Mouse (Mus musculus) olfactory bulb, adult 2 months (tissue): ENCODE results near the gene Nf1.

ENCODE experiments used
- CTCF ChIP-seq: fragments of 200-500 bp; IDR thresholded peaks from 2 replicates; pipeline ENCODE4 v1.5.1; 2012; ENCODE audit warnings: low read depth, mild to moderate bottlenecking, low read length, moderate library complexity; ENCODE audit not compliant: insufficient read depth
- POLR2A ChIP-seq: fragments of 200-500 bp; IDR thresholded peaks from 2 replicates; pipeline ENCODE4 v1.6.1; 2012; ENCODE audit warnings: mild to moderate bottlenecking, low read depth, low read length, moderate library complexity; ENCODE audit not compliant: insufficient read depth

DNA sequence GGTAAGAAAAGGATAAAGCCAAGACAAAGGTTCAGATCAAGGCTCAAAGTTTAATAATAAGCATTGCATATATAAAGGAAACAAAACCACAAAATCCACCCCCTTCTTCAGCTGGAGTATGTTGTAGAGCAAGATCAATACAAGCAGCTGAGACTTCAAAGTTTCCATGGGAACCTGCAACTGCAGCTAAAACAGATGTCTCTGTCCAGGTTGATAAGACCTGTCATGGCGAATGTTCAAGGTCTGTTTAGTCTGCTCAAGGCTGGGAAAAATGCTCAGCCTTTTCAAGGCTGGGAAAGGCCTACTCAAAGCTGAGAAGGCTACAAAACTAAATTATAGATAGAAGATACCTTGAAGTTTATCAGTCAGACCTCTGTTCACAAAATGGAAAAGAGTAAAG lies 213.1 kb downstream of the Nf1 start:
- TF ChIP-seq POLR2A, result no peak
- TF ChIP-seq CTCF, result no peak
